Mouse (Mus musculus): ENCODE results near the gene Sftpd. TPM values are rescaled to one million over a fixed set of nuclear protein-coding genes. Genes with fewer than 3 reads are reported as not detected.

Sftpd gene
- total and polyA plus RNA-seq, 3 experiments, result not detected

- dilution Hi-C loops (cut with MboI; ENCODE audit: extremely low pct_ligation_motif_present, extremely low pct_unique_long_range_greater_than_20kb, low sequenced_read_pairs) (no loop called here), in situ Hi-C loops (cut with MboI; ENCODE audit: low pct_ligation_motif_present, low pct_unique_long_range_greater_than_20kb, low sequenced_read_pairs) (loop anchor here (10.0 kb wide), 1 partner anchor 72 kb away; no protein-coding TSS in a partner anchor)
- Histone ChIP-seq H3K27me3 (replicated peaks) (no peaks in the 10 kb centered on the region), H3K9ac (ENCODE audit: insufficient read depth, low read depth) (no peak overlapping the region), H3K4me2 (ENCODE audit: insufficient read depth, low read depth, poor library complexity, severe bottlenecking) (peak overlapping the region; percentile 31; the same call in 1 of the 2 replicates), H3K36me3 (replicated peaks in 1 of 2; ENCODE audit: control insufficient read depth in 1 of 2, insufficient read depth in 1 of 2, low read length in 1 of 2) (no peaks in the 10 kb centered on the region), H3K79me2 (replicated peaks; ENCODE audit: control insufficient read depth, extremely low read depth, insufficient read depth, poor library complexity, severe bottlenecking) (no peaks in the 10 kb centered on the region), H3K4me3 (replicated peaks in 1 of 3; ENCODE audit: low read depth in 2 of 3, low read length in 2 of 3, poor library complexity in 1 of 3) (no peak overlapping the region), H3K4me1 (ENCODE audit: control insufficient read depth in 1 of 2, insufficient read depth in 2 of 2) (peaks cover 0 to 30% of the 10 kb centered on the region in 2 experiments; a peak in 2 of 4 replicates), H3K9me3 (replicated peaks; ENCODE audit: low read length) (no peaks in the 10 kb centered on the region), H3K27ac (ENCODE audit: insufficient read depth, low read depth) (no peak overlapping the region)
- peak; percentile 34 for DNase-seq (ENCODE audit: extremely low read depth)
- no peak for TF ChIP-seq MAFK (IDR thresholded peaks at IDR 0.05; ENCODE audit: insufficient replicate concordance, low read length)
- TF ChIP-seq CTCF (conservative IDR thresholded peaks at IDR 0.05 in 1 of 2, IDR thresholded peaks at IDR 0.05 in 1 of 2; ENCODE audit: low read depth in 2 of 2, low read length in 2 of 2), result no peak
- TF ChIP-seq ZC3H11A (IDR thresholded peaks at IDR 0.05; ENCODE audit: low read depth, low read length), result no peak
- TF ChIP-seq EP300 (IDR thresholded peaks at IDR 0.05; ENCODE audit: low read length), result peak; percentile 45; the same call in 1 of the 2 replicates
- no peak for TF ChIP-seq TCF12 (IDR thresholded peaks at IDR 0.05; ENCODE audit: low read depth, low read length)
- TF ChIP-seq MEF2A (IDR thresholded peaks at IDR 0.05; ENCODE audit: borderline replicate concordance, low read depth, low read length), result no peak
- TF ChIP-seq POLR2AphosphoS2 (IDR thresholded peaks at IDR 0.05; ENCODE audit: low read depth, low read length), result no peak
- TF ChIP-seq SMC3 (IDR thresholded peaks at IDR 0.05; ENCODE audit: low read depth, low read length), result no peak
These were observed 17.7 kb downstream of the Sftpd start for GRCm38 (mm10) chr14:41167278-41167677.

DNA sequence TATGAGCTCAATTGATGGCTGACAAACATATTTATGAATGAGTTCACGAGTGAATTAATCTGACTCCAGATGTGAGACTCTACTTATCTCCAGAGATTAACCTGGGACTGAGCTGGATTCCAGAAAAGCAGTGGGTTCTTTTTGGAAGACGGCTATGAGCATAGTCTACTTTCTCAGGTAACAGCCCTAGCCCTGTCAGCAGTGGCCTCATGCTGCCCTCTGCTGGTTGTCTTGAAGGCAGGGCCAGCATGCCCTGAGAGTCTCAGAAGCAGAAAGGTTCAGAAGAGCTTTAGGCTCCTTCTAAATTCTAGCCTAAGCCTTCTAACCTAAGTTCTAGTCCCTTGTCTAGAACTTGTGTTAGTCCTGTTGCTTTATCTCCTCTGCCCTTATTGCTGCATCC is 22.3 kb downstream of the Sftpd start:
- no peaks in the 10 kb centered on the region for H3K27me3 ChIP-seq (replicated peaks)
- no peak overlapping the region for H3K4me3 ChIP-seq (replicated peaks in 1 of 3; ENCODE audit: low read depth in 2 of 3, low read length in 2 of 3, poor library complexity in 1 of 3)
- in situ Hi-C loops (cut with MboI; ENCODE audit: low pct_ligation_motif_present, low pct_unique_long_range_greater_than_20kb, low sequenced_read_pairs) (loop anchor here (10.0 kb wide), 1 partner anchor 68 kb away; no protein-coding TSS in a partner anchor), dilution Hi-C loops (cut with MboI; ENCODE audit: extremely low pct_ligation_motif_present, extremely low pct_unique_long_range_greater_than_20kb, low sequenced_read_pairs) (no loop called here)
- no peak overlapping the region for H3K4me2 ChIP-seq (ENCODE audit: insufficient read depth, low read depth, poor library complexity, severe bottlenecking)
- H3K36me3 ChIP-seq (replicated peaks in 1 of 2; ENCODE audit: control insufficient read depth in 1 of 2, insufficient read depth in 1 of 2, low read length in 1 of 2), result no peaks in the 10 kb centered on the region
- H3K27ac ChIP-seq (ENCODE audit: insufficient read depth, low read depth), result no peak overlapping the region
- TF ChIP-seq GABPA (IDR thresholded peaks at IDR 0.05; ENCODE audit: insufficient replicate concordance, low read depth, low read length) (no peak), ZC3H11A (IDR thresholded peaks at IDR 0.05; ENCODE audit: low read depth, low read length) (peak; percentile 35; the same call in 1 of the 2 replicates), POLR2A (IDR thresholded peaks at IDR 0.05; ENCODE audit: low read depth, low read length) (no peak), SMC3 (IDR thresholded peaks at IDR 0.05; ENCODE audit: low read depth, low read length) (peak; percentile 84), MXI1 (IDR thresholded peaks at IDR 0.05; ENCODE audit: low read depth, low read length) (no peak), CTCF (conservative IDR thresholded peaks at IDR 0.05 in 1 of 2, IDR thresholded peaks at IDR 0.05 in 1 of 2; ENCODE audit: low read depth in 2 of 2, low read length in 2 of 2) (peak; percentile 76 to 94), RAD21 (IDR thresholded peaks at IDR 0.05; ENCODE audit: low read depth, low read length) (peak; percentile 85), UBTF (IDR thresholded peaks at IDR 0.05; ENCODE audit: low read depth, low read length) (no peak), MAFK (IDR thresholded peaks at IDR 0.05; ENCODE audit: insufficient replicate concordance, low read length) (no peak), NELFE (IDR thresholded peaks at IDR 0.05; ENCODE audit: low read depth, low read length) (peak; percentile 33; the same call in 1 of the 2 replicates), NRF1 (IDR thresholded peaks at IDR 0.05; ENCODE audit: low read depth, low read length) (peak; percentile 17; the same call in 1 of the 2 replicates)
- H3K79me2 ChIP-seq (replicated peaks; ENCODE audit: control insufficient read depth, extremely low read depth, insufficient read depth, poor library complexity, severe bottlenecking), result no peaks in the 10 kb centered on the region
- H3K9ac ChIP-seq (ENCODE audit: insufficient read depth, low read depth), result no peak overlapping the region
- DNase-seq (ENCODE audit: extremely low read depth), result peak; percentile 61
- H3K9me3 ChIP-seq (replicated peaks; ENCODE audit: low read length), result no peaks in the 10 kb centered on the region
- H3K4me1 ChIP-seq (ENCODE audit: control insufficient read depth in 1 of 2, insufficient read depth in 2 of 2), result peaks cover 0 to 7% of the 10 kb centered on the region in 2 experiments; a peak in 2 of 4 replicates
